Mouse (Mus musculus): ENCODE measurements around the gene Adprm.
"Not testable (repeated sequence)": the region's sequence is repeated elsewhere in the genome, so short reads cannot be mapped to it uniquely, and the experiment has no call there.

Gene Adprm

GRCm38 (mm10) chr11:67030904-67031602, 21.3 kb downstream of the Adprm start:
- in situ Hi-C loops (cut with MboI; ENCODE audit: low sequenced_read_pairs): no loop called here

GRCm38 (mm10) chr11:67024867-67025477, 27.4 kb downstream of the Adprm start, which contains the start of gene Tmem220:
Tmem220 (plus strand) TSS chr11:67025154.
- in situ Hi-C loops (cut with MboI; ENCODE audit: low sequenced_read_pairs): loop anchor here (5.0 kb wide), 1 partner anchor 52 kb away; the partner anchor contains the start of gene Myh3

- in situ Hi-C loops (cut with MboI; ENCODE audit: low sequenced_read_pairs): no loop called here
Observed at GRCm38 (mm10) chr11:67023802-67024340, 28.5 kb downstream of the Adprm start.

GRCm38 (mm10) chr11:67023191-67023590, 29.2 kb downstream of the Adprm start:
- in situ Hi-C loops (cut with MboI; ENCODE audit: low sequenced_read_pairs): not testable (repeated sequence)

GRCm38 (mm10) chr11:67022354-67023115, 29.9 kb downstream of the Adprm start:
- in situ Hi-C loops (cut with MboI; ENCODE audit: low sequenced_read_pairs): no loop called here

- in situ Hi-C loops (cut with MboI; ENCODE audit: low sequenced_read_pairs): no loop called here
Observed at GRCm38 (mm10) chr11:67020948-67021347, 31.4 kb downstream of the Adprm start.

- in situ Hi-C loops (cut with MboI; ENCODE audit: low sequenced_read_pairs): no loop called here
Observed at GRCm38 (mm10) chr11:67019711-67020475, 32.5 kb downstream of the Adprm start.

GRCm38 (mm10) chr11:67017801-67018591, 34.4 kb downstream of the Adprm start:
- in situ Hi-C loops (cut with MboI; ENCODE audit: low sequenced_read_pairs): no loop called here

- in situ Hi-C loops (cut with MboI; ENCODE audit: low sequenced_read_pairs): no loop called here
Observed at GRCm38 (mm10) chr11:67011635-67012034, 40.8 kb downstream of the Adprm start.

GRCm38 (mm10) chr11:67010430-67010829, 42.0 kb downstream of the Adprm start:
- in situ Hi-C loops (cut with MboI; ENCODE audit: low sequenced_read_pairs): no loop called here

- in situ Hi-C loops (cut with MboI; ENCODE audit: low sequenced_read_pairs): no loop called here
Observed at GRCm38 (mm10) chr11:67008528-67008927, 43.9 kb downstream of the Adprm start.

- in situ Hi-C loops (cut with MboI; ENCODE audit: low sequenced_read_pairs): no loop called here
Observed at GRCm38 (mm10) chr11:67007961-67008360, 44.4 kb downstream of the Adprm start.

- in situ Hi-C loops (cut with MboI; ENCODE audit: low sequenced_read_pairs): no loop called here
Observed at GRCm38 (mm10) chr11:67002911-67003310, 49.5 kb downstream of the Adprm start.

GRCm38 (mm10) chr11:67001717-67002116, 50.7 kb downstream of the Adprm start:
- in situ Hi-C loops (cut with MboI; ENCODE audit: low sequenced_read_pairs): no loop called here

- in situ Hi-C loops (cut with MboI; ENCODE audit: low sequenced_read_pairs): no loop called here
Observed at GRCm38 (mm10) chr11:67000671-67001070, 51.7 kb downstream of the Adprm start.

- in situ Hi-C loops (cut with MboI; ENCODE audit: low sequenced_read_pairs): no loop called here
Observed at GRCm38 (mm10) chr11:66998467-66999403, 53.7 kb downstream of the Adprm start.

- in situ Hi-C loops (cut with MboI; ENCODE audit: low sequenced_read_pairs): no loop called here
Observed at GRCm38 (mm10) chr11:66996446-66996845, 55.9 kb downstream of the Adprm start.

GRCm38 (mm10) chr11:66993674-66994073, 58.7 kb downstream of the Adprm start:
- in situ Hi-C loops (cut with MboI; ENCODE audit: low sequenced_read_pairs): no loop called here

- in situ Hi-C loops (cut with MboI; ENCODE audit: low sequenced_read_pairs): no loop called here
Observed at GRCm38 (mm10) chr11:66992150-66992549, 60.2 kb downstream of the Adprm start.
